Mouse (Mus musculus) kidney, postnatal 0 days (tissue): ENCODE measurements around the gene Slc35f6. TPM values are rescaled to one million over a fixed set of nuclear protein-coding genes. Genes with fewer than 3 reads are reported as not detected.
A peak's percentile ranks its signal among the peaks of the same experiment; 100 is the strongest.

ENCODE experiments used
- ATAC-seq: fragments of 200-750 bp; cut with Nextera tagmentation; replicated peaks from 2 replicates; pipeline ENCODE4 v1.8.0; 2017; ENCODE audit warnings: low read depth, moderate number of reproducible peaks, moderate TSS enrichment, moderate library complexity; ENCODE audit not compliant: low FRiP score
- DNase-seq: peaks from one replicate; pipeline ENCODE4 v3.0.0-alpha.2; 2016; ENCODE audit warnings: low spot score
- H3K27ac ChIP-seq: fragments of 300-500 bp; sonication (generic); 2 replicates; pipeline ENCODE4 v1.5.1; 2014; ENCODE audit warnings: mild to moderate bottlenecking
- H3K27me3 ChIP-seq: fragments of 300-500 bp; sonication (generic); 2 replicates; pipeline ENCODE4 v1.6.1; 2014; ENCODE audit warnings: low read length, mixed read lengths; ENCODE audit not compliant: insufficient read depth
- H3K36me3 ChIP-seq: fragments of 300-500 bp; sonication (generic); 2 replicates; pipeline ENCODE4 v1.6.1; 2014; ENCODE audit warnings: low read length, mixed read lengths; ENCODE audit not compliant: insufficient read depth
- H3K4me1 ChIP-seq: fragments of 300-500 bp; sonication (generic); replicated peaks from 2 replicates; pipeline ENCODE4 v1.6.1; 2014; ENCODE audit warnings: antibody characterized with exemption, low read length, mixed read lengths; ENCODE audit not compliant: insufficient read depth
- H3K4me2 ChIP-seq: fragments of 300-500 bp; sonication (generic); 2 replicates; pipeline ENCODE4 v1.6.1; 2014; ENCODE audit warnings: mild to moderate bottlenecking, low read length, moderate library complexity, mixed read lengths
- H3K4me3 ChIP-seq: fragments of 300-500 bp; sonication (generic); replicated peaks from 2 replicates; pipeline ENCODE4 v1.5.1; 2014; ENCODE audit warnings: low read depth, low read length
- H3K9ac ChIP-seq: fragments of 300-500 bp; sonication (generic); 2 replicates; pipeline ENCODE4 v1.6.1; 2014; ENCODE audit warnings: low read depth, low read length
- H3K9me3 ChIP-seq: fragments of 300-500 bp; sonication (generic); replicated peaks from 2 replicates; pipeline ENCODE4 v1.6.1; 2016; ENCODE audit warnings: low read length, inconsistent platforms, mixed read lengths
- CTCF ChIP-seq: IDR thresholded peaks from 2 replicates; pipeline ENCODE4 v1.5.1; 2016; ENCODE audit warnings: antibody characterized with exemption, low read depth, mild to moderate bottlenecking, moderate library complexity
- WGBS: fragments of 180-500 bp; shearing (Covaris S2); extraction: QIAGEN DNeasy Blood & Tissue Kit; methylation state at CpG from one replicate; pipeline ENCODE4 v1.1.7; 2014; 5-methylcytosine and 5-hydroxymethylcytosine counted together
- polyA plus RNA-seq: library from polyadenylated mRNA; unstranded; fragments of >200 nt; fragmentation: Nextera tagmentation; extraction: Ambion mirVana; gene quantifications from 2 replicates; pipeline ENCODE4 v1.2.1, GENCODE M21; 2015

Slc35f6 gene
- polyA plus RNA-seq, 1 experiment from 2014 or later: 24.8 TPM

GRCm38 (mm10) chr5:30613242-30613641 lies 34.5 kb upstream of the Slc35f6 start:
- no peak overlapping the region for H3K27ac ChIP-seq
- no peak for ATAC-seq
- peaks cover 15% of the 10 kb centered on the region; the same call in 1 of the 2 replicates for H3K4me1 ChIP-seq
- TF ChIP-seq CTCF: no peak
- no peaks in the 10 kb centered on the region for H3K27me3 ChIP-seq
- DNase-seq: no peak
- no peaks in the 10 kb centered on the region for H3K9me3 ChIP-seq
- H3K4me3 ChIP-seq: no peak overlapping the region
- no peak overlapping the region for H3K9ac ChIP-seq
- no peak overlapping the region for H3K4me2 ChIP-seq
- H3K36me3 ChIP-seq: no peaks in the 10 kb centered on the region
- WGBS: 78% methylated on average over 8 of the region's 8 CpGs

- no peaks in the 10 kb centered on the region for H3K9me3 ChIP-seq
- H3K4me2 ChIP-seq: no peak overlapping the region
- DNase-seq (peak; percentile 46), ATAC-seq (no peak)
- H3K27ac ChIP-seq: no peak overlapping the region
- H3K4me1 ChIP-seq: peaks cover 15% of the 10 kb centered on the region; the same call in 1 of the 2 replicates
- no peaks in the 10 kb centered on the region for H3K27me3 ChIP-seq
- H3K4me3 ChIP-seq: no peak overlapping the region
- no peak for TF ChIP-seq CTCF
- H3K36me3 ChIP-seq: no peaks in the 10 kb centered on the region
- WGBS: 0% methylated on average over 1 of the region's 1 CpGs
- no peak overlapping the region for H3K9ac ChIP-seq
Observed at GRCm38 (mm10) chr5:30614221-30614620, 33.5 kb upstream of the Slc35f6 start.

- H3K36me3 ChIP-seq: no peaks in the 10 kb centered on the region
- TF ChIP-seq CTCF: no peak
- H3K9ac ChIP-seq: no peak overlapping the region
- no peak overlapping the region for H3K27ac ChIP-seq
- no peak overlapping the region for H3K4me3 ChIP-seq
- H3K27me3 ChIP-seq: no peaks in the 10 kb centered on the region
- 52% methylated on average over 6 of the region's 6 CpGs for WGBS
- peaks cover 15% of the 10 kb centered on the region; the same call in 1 of the 2 replicates for H3K4me1 ChIP-seq
- no peak overlapping the region for H3K4me2 ChIP-seq
- H3K9me3 ChIP-seq: no peaks in the 10 kb centered on the region
- no peak for DNase-seq
- ATAC-seq: no peak
Observed at GRCm38 (mm10) chr5:30615416-30615815, 32.3 kb upstream of the Slc35f6 start.

- ATAC-seq: no peak
- Histone ChIP-seq H3K36me3 (no peaks in the 10 kb centered on the region), H3K4me3 (no peak overlapping the region), H3K4me2 (no peak overlapping the region), H3K27ac (no peak overlapping the region), H3K27me3 (no peaks in the 10 kb centered on the region), H3K9ac (no peak overlapping the region), H3K4me1 (peaks cover 15% of the 10 kb centered on the region; the same call in 1 of the 2 replicates), H3K9me3 (no peaks in the 10 kb centered on the region)
- 74% methylated on average over 4 of the region's 4 CpGs for WGBS
- DNase-seq: no peak
- no peak for TF ChIP-seq CTCF
Observed at GRCm38 (mm10) chr5:30615819-30616218, 31.9 kb upstream of the Slc35f6 start.

GRCm38 (mm10) chr5:30616644-30617043 lies 31.1 kb upstream of the Slc35f6 start:
- Histone ChIP-seq H3K9me3 (no peaks in the 10 kb centered on the region), H3K9ac (no peak overlapping the region), H3K4me2 (no peak overlapping the region), H3K27me3 (peaks cover 4% of the 10 kb centered on the region), H3K27ac (no peak overlapping the region), H3K36me3 (no peaks in the 10 kb centered on the region), H3K4me1 (peaks cover 15% of the 10 kb centered on the region; the same call in 1 of the 2 replicates), H3K4me3 (no peak overlapping the region)
- no peak for ATAC-seq
- no peak for TF ChIP-seq CTCF
- DNase-seq: no peak
- WGBS: 37% methylated on average over 3 of the region's 3 CpGs

GRCm38 (mm10) chr5:30617357-30617756 lies 30.4 kb upstream of the Slc35f6 start:
- Histone ChIP-seq H3K4me1 (peaks cover 21% of the 10 kb centered on the region), H3K9ac (no peak overlapping the region), H3K9me3 (no peaks in the 10 kb centered on the region), H3K36me3 (no peaks in the 10 kb centered on the region), H3K4me2 (no peak overlapping the region), H3K4me3 (no peak overlapping the region), H3K27me3 (peaks cover 12% of the 10 kb centered on the region), H3K27ac (no peak overlapping the region)
- DNase-seq (no peak), ATAC-seq (no peak)
- WGBS: 23% methylated on average over 3 of the region's 3 CpGs
- TF ChIP-seq CTCF: no peak

GRCm38 (mm10) chr5:30617851-30618250 lies 29.9 kb upstream of the Slc35f6 start:
- Histone ChIP-seq H3K4me2 (no peak overlapping the region), H3K9me3 (no peaks in the 10 kb centered on the region), H3K4me1 (peaks cover 26% of the 10 kb centered on the region), H3K4me3 (no peak overlapping the region), H3K36me3 (no peaks in the 10 kb centered on the region), H3K9ac (no peak overlapping the region), H3K27ac (no peak overlapping the region), H3K27me3 (peaks cover 16% of the 10 kb centered on the region)
- 37% methylated on average over 11 of the region's 11 CpGs for WGBS
- DNase-seq (no peak), ATAC-seq (no peak)
- no peak for TF ChIP-seq CTCF
